Mouse (Mus musculus) MEL (cell line): ENCODE measurements around the gene Cnn3. TPM values are rescaled to one million over a fixed set of nuclear protein-coding genes. Genes with fewer than 3 reads are reported as not detected.

Experiments used
- DNase-seq: peaks from one replicate; pipeline ENCODE4 v3.0.0; 2011; ENCODE audit warnings: low read depth, low spot score
- H3K27ac ChIP-seq: 2 replicates; pipeline ENCODE4 v1.5.1; 2012; ENCODE audit warnings: low read depth, mild to moderate bottlenecking, control low read depth, low read length, moderate library complexity; ENCODE audit not compliant: control insufficient read depth
- H3K27me3 ChIP-seq, 2 experiments: fragments of 150-350 bp in 1 of 2; sonication (generic) in 1 of 2; 2 replicates each; pipeline ENCODE4 v1.6.1; 2012; ENCODE audit warnings: low read length in 2 of 2, mild to moderate bottlenecking in 2 of 2, improper control_type of control experiment in 1 of 2, moderate library complexity in 1 of 2; ENCODE audit not compliant: insufficient read depth in 2 of 2, control insufficient read depth in 1 of 2
- H3K36me3 ChIP-seq, 2 experiments: 2 replicates each; pipeline ENCODE4 v1.6.1; 2012 to 2014; ENCODE audit warnings: low read length in 2 of 2, improper control_type of control experiment in 1 of 2, inconsistent platforms in 1 of 2, mild to moderate bottlenecking in 1 of 2; ENCODE audit not compliant: insufficient read depth in 2 of 2, control insufficient read depth in 1 of 2
- H3K4me1 ChIP-seq, 2 experiments: fragments of 150-350 bp in 1 of 2; sonication (generic) in 1 of 2; 2 replicates each; pipeline ENCODE4 v1.6.1; 2012; ENCODE audit warnings: low read length in 2 of 2, improper control_type of control experiment in 1 of 2, mild to moderate bottlenecking in 1 of 2; ENCODE audit not compliant: insufficient read depth in 2 of 2, control insufficient read depth in 1 of 2
- H3K4me3 ChIP-seq, 2 experiments: fragments of 150-350 bp in 1 of 2; sonication (generic) in 1 of 2; 2 replicates each; pipeline ENCODE4 v1.5.1; 2012; ENCODE audit warnings: low read depth in 2 of 2, low read length in 2 of 2, mild to moderate bottlenecking in 2 of 2, moderate library complexity in 2 of 2, control low read depth in 1 of 2, improper control_type of control experiment in 1 of 2; ENCODE audit not compliant: control insufficient read depth in 1 of 2, insufficient read depth in 1 of 2
- H3K79me2 ChIP-seq: 2 replicates; pipeline ENCODE4 v1.6.1; 2012; ENCODE audit warnings: mild to moderate bottlenecking, low read length, moderate library complexity; ENCODE audit not compliant: control insufficient read depth, poor library complexity, insufficient read depth
- H3K9ac ChIP-seq: 2 replicates; pipeline ENCODE4 v1.6.1; 2012; ENCODE audit warnings: low read depth, mild to moderate bottlenecking, control low read depth, low read length, moderate library complexity; ENCODE audit not compliant: control insufficient read depth, poor library complexity, severe bottlenecking
- H3K9me3 ChIP-seq: fragments of 150-350 bp; sonication (generic); replicated peaks from 2 replicates; pipeline ENCODE4 v1.6.1; 2012; ENCODE audit warnings: mild to moderate bottlenecking, low read length, improper control_type of control experiment, moderate library complexity; ENCODE audit not compliant: insufficient read depth
- BHLHE40 ChIP-seq: IDR thresholded peaks from 2 replicates; pipeline ENCODE4 v1.6.1; 2012; ENCODE audit warnings: low read depth, mild to moderate bottlenecking, inconsistent platforms, low read length, improper control_type of control experiment, borderline replicate concordance
- ELF1 ChIP-seq: IDR thresholded peaks from 2 replicates; pipeline ENCODE4 v1.6.1; 2014; ENCODE audit warnings: low read depth, mild to moderate bottlenecking, inconsistent platforms, low read length, improper control_type of control experiment, moderate library complexity
- GABPA ChIP-seq: IDR thresholded peaks from 2 replicates; pipeline ENCODE4 v1.6.1; 2012; ENCODE audit warnings: low read depth, mild to moderate bottlenecking, inconsistent platforms, low read length, improper control_type of control experiment, moderate library complexity
- JUND ChIP-seq: IDR thresholded peaks from 2 replicates; pipeline ENCODE4 v1.6.1; 2011; ENCODE audit warnings: low read depth, mild to moderate bottlenecking, improper control_type of control experiment, low read length
- MAX ChIP-seq: IDR thresholded peaks from 2 replicates; pipeline ENCODE4 v1.6.1; 2011; ENCODE audit warnings: low read length, improper control_type of control experiment
- MAZ ChIP-seq: IDR thresholded peaks from 2 replicates; pipeline ENCODE4 v1.6.1; 2012; ENCODE audit warnings: low read depth, mild to moderate bottlenecking, inconsistent platforms, low read length, improper control_type of control experiment
- MEF2A ChIP-seq: IDR thresholded peaks from 2 replicates; pipeline ENCODE4 v1.6.1; 2014; ENCODE audit warnings: low read depth, mild to moderate bottlenecking, inconsistent platforms, low read length, improper control_type of control experiment; ENCODE audit not compliant: poor library complexity, insufficient replicate concordance, severe bottlenecking; ENCODE audit errors: extremely low read depth
- MXI1 ChIP-seq: IDR thresholded peaks from 2 replicates; pipeline ENCODE4 v1.6.1; 2011; ENCODE audit warnings: mild to moderate bottlenecking, low read depth, low read length, improper control_type of control experiment
- MYC ChIP-seq: IDR thresholded peaks from 2 replicates; pipeline ENCODE4 v1.6.1; 2011; ENCODE audit warnings: low read depth, mild to moderate bottlenecking, low read length, improper control_type of control experiment, moderate library complexity
- NELFE ChIP-seq: IDR thresholded peaks from 2 replicates; pipeline ENCODE4 v1.6.1; 2011; ENCODE audit warnings: low read depth, low read length, improper control_type of control experiment
- NRF1 ChIP-seq: IDR thresholded peaks from 2 replicates; pipeline ENCODE4 v1.6.1; 2014; ENCODE audit warnings: low read depth, mild to moderate bottlenecking, inconsistent platforms, low read length, improper control_type of control experiment, moderate library complexity; ENCODE audit not compliant: poor library complexity, insufficient read depth, severe bottlenecking
- POLR2A ChIP-seq, 2 experiments: IDR thresholded peaks; 2 replicates each; pipeline ENCODE4 v1.6.1; 2011 to 2012; ENCODE audit warnings: low read length in 2 of 2, mild to moderate bottlenecking in 2 of 2, control low read depth in 1 of 2, improper control_type of control experiment in 1 of 2, low read depth in 1 of 2, moderate library complexity in 1 of 2; ENCODE audit not compliant: control insufficient read depth in 1 of 2, insufficient read depth in 1 of 2, poor library complexity in 1 of 2
- POLR2AphosphoS5 ChIP-seq: IDR thresholded peaks from 2 replicates; pipeline ENCODE4 v1.6.1; 2012; ENCODE audit warnings: low read depth, borderline replicate concordance, mild to moderate bottlenecking, inconsistent platforms, low read length, moderate library complexity, mixed read lengths
- RCOR1 ChIP-seq: IDR thresholded peaks from 2 replicates; pipeline ENCODE4 v1.6.1; 2012; ENCODE audit warnings: low read depth, mild to moderate bottlenecking, inconsistent platforms, low read length, improper control_type of control experiment
- SIN3A ChIP-seq: IDR thresholded peaks from 2 replicates; pipeline ENCODE4 v1.6.1; 2012; ENCODE audit warnings: low read length, improper control_type of control experiment, inconsistent platforms
- SMC3 ChIP-seq: IDR thresholded peaks from 2 replicates; pipeline ENCODE4 v1.6.1; 2011; ENCODE audit warnings: low read depth, low read length, improper control_type of control experiment
- TBP ChIP-seq: IDR thresholded peaks from 2 replicates; pipeline ENCODE4 v1.8.0; 2011; ENCODE audit warnings: low read depth, low read length, improper control_type of control experiment
- TCF12 ChIP-seq: IDR thresholded peaks from 2 replicates; pipeline ENCODE4 v1.6.1; 2014; ENCODE audit warnings: low read depth, mild to moderate bottlenecking, inconsistent platforms, low read length, improper control_type of control experiment, moderate library complexity
- ZC3H11A ChIP-seq: IDR thresholded peaks from 2 replicates; pipeline ENCODE4 v1.6.1; 2012; ENCODE audit warnings: low read depth, mild to moderate bottlenecking, inconsistent platforms, low read length, improper control_type of control experiment
- ZMIZ1 ChIP-seq: IDR thresholded peaks from 2 replicates; pipeline ENCODE4 v1.6.1; 2012; ENCODE audit warnings: low read depth, mild to moderate bottlenecking, inconsistent platforms, low read length, improper control_type of control experiment, moderate library complexity
- polyA plus RNA-seq, 2 experiments: library from polyadenylated mRNA; stranded (reverse) in 1 of 2; unstranded in 1 of 2; fragments of >175 nt in 1 of 2; fragments of >200 nt in 1 of 2; gene quantifications; 2 replicates each; pipeline versions ENCODE4 v1.2.1 to v1.2.4; 2012; ENCODE audit warnings: low replicate concordance in 2 of 2, low read depth in 1 of 2; ENCODE audit not compliant: insufficient read length in 2 of 2, insufficient read depth in 1 of 2, missing spikeins in 1 of 2
- total RNA-seq: library from RNA; depleted of rRNA; stranded (reverse); fragments of 300-350 nt; gene quantifications from 2 replicates; pipeline ENCODE4 v1.2.3, GENCODE M21; 2012

The Cnn3 gene
- total and polyA plus RNA-seq, 3 experiments, result not detected

- H3K9ac ChIP-seq, result no peak overlapping the region
- TF ChIP-seq RCOR1 (no peak), ZC3H11A (no peak), JUND (no peak), SIN3A (no peak), MAX (no peak), NRF1 (no peak), MEF2A (no peak), SMC3 (no peak), MXI1 (no peak), MYC (no peak), NELFE (no peak), POLR2A (IDR thresholded peaks at IDR 0.05; ENCODE audit: control insufficient read depth in 1 of 2, insufficient read depth in 1 of 2, low read depth in 1 of 2, low read length in 2 of 2, poor library complexity in 1 of 2) (no peak), TBP (no peak), ELF1 (no peak), MAZ (no peak), TCF12 (no peak), POLR2AphosphoS5 (no peak)
- TF ChIP-seq, all 39 proteins: peak for 0
- H3K27ac ChIP-seq, result no peak overlapping the region
- H3K4me1 ChIP-seq, result no peaks in the 10 kb centered on the region
- H3K36me3 ChIP-seq, result no peaks in the 10 kb centered on the region; a peak in 1 of 4 replicates
- no peaks in the 10 kb centered on the region for H3K27me3 ChIP-seq
- no peak for DNase-seq
- no peak overlapping the region for H3K4me3 ChIP-seq
- H3K79me2 ChIP-seq, result no peaks in the 10 kb centered on the region
- no peaks in the 10 kb centered on the region for H3K9me3 ChIP-seq
Measured at GRCm38 (mm10) chr3:121465795-121466194, 39.5 kb downstream of the Cnn3 start.

GRCm38 (mm10) chr3:121467094-121467552 lies 40.8 kb downstream of the Cnn3 start:
- no peaks in the 10 kb centered on the region for H3K4me1 ChIP-seq
- no peak for DNase-seq
- H3K4me3 ChIP-seq, result no peak overlapping the region
- no peak overlapping the region for H3K27ac ChIP-seq
- H3K9ac ChIP-seq, result no peak overlapping the region
- H3K79me2 ChIP-seq, result no peaks in the 10 kb centered on the region
- no peaks in the 10 kb centered on the region for H3K9me3 ChIP-seq
- TF ChIP-seq ZMIZ1 (no peak), TBP (no peak), RCOR1 (no peak), SMC3 (no peak), GABPA (no peak), BHLHE40 (no peak)
- no peaks in the 10 kb centered on the region for H3K27me3 ChIP-seq
- H3K36me3 ChIP-seq, result no peaks in the 10 kb centered on the region; a peak in 1 of 4 replicates
